Mouse (Mus musculus) erythroblast, embryonic 14.5 days (primary cell): ENCODE data around the gene Cops7a.

ENCODE experiments used
- GATA1 ChIP-seq: IDR thresholded peaks from 2 replicates; pipeline ENCODE4 v1.6.1; 2012; ENCODE audit warnings: low read length, inconsistent platforms, mixed read lengths
- TAL1 ChIP-seq: IDR thresholded peaks from 3 replicates; pipeline ENCODE4 v1.6.1; 2012; ENCODE audit warnings: low read length, inconsistent platforms, mixed read lengths

DNA sequence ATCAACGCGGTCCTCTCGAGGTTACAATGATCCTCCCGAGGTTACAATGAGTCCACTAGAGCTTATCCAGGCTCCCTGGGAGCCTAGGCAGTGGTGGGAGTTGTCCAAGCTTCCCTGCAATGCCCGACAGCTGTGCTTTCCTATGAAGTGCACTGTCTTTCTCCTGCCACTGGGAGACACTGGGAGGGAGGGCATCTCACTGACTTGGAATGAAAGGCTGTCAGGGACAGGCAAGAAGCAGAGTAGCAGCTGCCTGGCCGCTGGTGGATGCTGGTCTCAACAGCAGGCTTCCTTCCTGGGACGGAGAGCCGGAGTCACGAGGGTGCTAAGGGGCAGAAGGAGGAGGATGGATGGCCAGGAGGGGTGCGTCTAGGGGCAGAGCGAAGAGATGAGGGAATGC, 28.5 kb upstream of the Cops7a start:
- TF ChIP-seq TAL1 (no peak), GATA1 (no peak)
